19 mouse cellular contexts compared by ENCODE assay signal in the genomic region with DNA sequence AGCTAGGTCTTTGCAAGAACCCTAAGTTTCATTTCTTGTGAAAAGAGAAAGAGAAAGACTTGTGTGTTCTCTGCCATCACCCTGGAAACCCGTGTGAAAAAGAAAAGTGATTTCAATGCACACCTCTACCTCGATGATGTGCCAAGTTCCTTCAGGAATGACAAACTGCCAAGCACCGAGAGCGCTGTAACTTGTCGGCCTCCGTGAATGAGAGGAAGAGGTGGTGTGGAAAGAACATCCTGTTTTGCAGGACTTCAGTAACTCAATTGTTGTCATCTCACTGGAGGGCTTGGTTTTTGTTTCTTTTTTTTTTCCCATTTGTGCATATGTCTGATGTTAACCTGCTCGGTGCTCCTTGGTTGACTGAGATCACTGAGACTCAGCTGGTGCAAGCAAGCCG.
DNase-seq lines count a peak whose midpoint lies in the region; ATAC-seq and TF ChIP-seq lines count a peak whose summit lies in the region.
"Had no signal": no experiment of that assay in that cellular context is flagged by ENCODE, and none has a peak within 500 bp of the region (broad histone marks: within the 10 kb centered on the region; RNA-seq: fewer than 3 reads in every experiment).

No protein-coding gene starts in this region.

- H3K4me2 ChIP-seq in kidney, embryonic 15.5 days: no peak overlapping the region
- no peak overlapping the region for H3K4me2 ChIP-seq in kidney, postnatal 0 days (ENCODE audit: low read length)
- no peak overlapping the region for H3K4me2 ChIP-seq in liver, postnatal 0 days (ENCODE audit: low read depth, low read length)
- H3K4me2 ChIP-seq: embryonic facial prominence, embryonic 12.5 days; limb, embryonic 15.5 days; liver, embryonic 15.5 days had no signal

- H3K36me3 ChIP-seq in kidney, embryonic 15.5 days: no peaks in the 10 kb centered on the region
- no peaks in the 10 kb centered on the region for H3K36me3 ChIP-seq in kidney, postnatal 0 days (ENCODE audit: insufficient read depth, low read length)
- H3K36me3 ChIP-seq in liver, postnatal 0 days (replicated peaks; ENCODE audit: insufficient read depth, low read length): no peaks in the 10 kb centered on the region
- H3K36me3 ChIP-seq: embryonic facial prominence, embryonic 12.5 days; limb, embryonic 15.5 days; liver, embryonic 15.5 days had no signal

- ATAC-seq in kidney, embryonic 15.5 days (replicated peaks; ENCODE audit: low FRiP score): no peak
- no peak for ATAC-seq in kidney, postnatal 0 days (replicated peaks; ENCODE audit: low FRiP score, low read depth)
- peak; percentile 44 for ATAC-seq in megakaryocyte progenitor cell, adult 5-6 weeks (replicated peaks; ENCODE audit: poor library complexity)
- ATAC-seq in liver, postnatal 0 days: no peak
- ATAC-seq: forebrain, embryonic 16.5 days; hindbrain, embryonic 16.5 days; intestine, embryonic 16.5 days; midbrain, embryonic 16.5 days had no signal

- no peak overlapping the region for H3K9ac ChIP-seq in kidney, embryonic 15.5 days
- no peak overlapping the region for H3K9ac ChIP-seq in kidney, postnatal 0 days (ENCODE audit: low read depth, low read length)
- H3K9ac ChIP-seq in liver, postnatal 0 days (replicated peaks): no peak overlapping the region
- H3K9ac ChIP-seq: embryonic facial prominence, embryonic 12.5 days; limb, embryonic 15.5 days; liver, embryonic 15.5 days had no signal

- no peak for TF ChIP-seq CTCF in gastrocnemius, adult 2 months (IDR thresholded peaks at IDR 0.05)
- no peak for TF ChIP-seq CTCF in kidney, postnatal 0 days (IDR thresholded peaks at IDR 0.05; ENCODE audit: low read depth)
- no peak for TF ChIP-seq CTCF in liver, postnatal 0 days (IDR thresholded peaks at IDR 0.05; ENCODE audit: low read depth)

- WGBS in kidney, embryonic 15.5 days: 82% methylated on average over 8 of the region's 8 CpGs
- 69% methylated on average over 8 of the region's 8 CpGs for WGBS in kidney, postnatal 0 days
- 41% methylated on average over 8 of the region's 8 CpGs for WGBS in liver, postnatal 0 days (ENCODE audit: insufficient replicate concordance)

- no peak for TF ChIP-seq EP300 in liver, postnatal 0 days (IDR thresholded peaks at IDR 0.05; ENCODE audit: low read depth)

- H3K9me3 ChIP-seq in kidney, embryonic 15.5 days (replicated peaks): no peaks in the 10 kb centered on the region
- H3K9me3 ChIP-seq in kidney, postnatal 0 days (replicated peaks; ENCODE audit: low read length): no peaks in the 10 kb centered on the region
- no peaks in the 10 kb centered on the region for H3K9me3 ChIP-seq in liver, postnatal 0 days (ENCODE audit: low read length)
- H3K9me3 ChIP-seq: embryonic facial prominence, embryonic 12.5 days; limb, embryonic 15.5 days; liver, embryonic 15.5 days had no signal

- H3K4me3 ChIP-seq in gastrocnemius, adult 2 months: peak overlapping the region; percentile 8; the same call in 1 of the 2 replicates
- H3K4me3 ChIP-seq in kidney, embryonic 15.5 days (replicated peaks): no peak overlapping the region
- no peak overlapping the region for H3K4me3 ChIP-seq in kidney, postnatal 0 days (replicated peaks; ENCODE audit: low read depth, low read length)
- no peak overlapping the region for H3K4me3 ChIP-seq in liver, postnatal 0 days (ENCODE audit: low read depth, low read length)
- H3K4me3 ChIP-seq: embryonic facial prominence, embryonic 12.5 days; limb, embryonic 15.5 days; liver, embryonic 15.5 days had no signal

- no peak for DNase-seq in gastrocnemius, adult 2 months
- DNase-seq in gastrocnemius, postnatal 14 days: no peak
- DNase-seq in kidney, adult 11 months: peak; percentile 63
- peak; percentile 55 for DNase-seq in kidney, postnatal 0 days (ENCODE audit: low spot score)
- no peak for DNase-seq in frontal cortex, adult 2 months (ENCODE audit: extremely low spot score in 1 of 2, low spot score in 1 of 2)
- DNase-seq in liver, postnatal 0 days: no peak
- DNase-seq: cerebellum, adult 11 months; cerebellum, postnatal 10 days; lung, postnatal 10 days; right cerebral cortex, postnatal 4 days had no signal

- no peaks in the 10 kb centered on the region for H3K27me3 ChIP-seq in kidney, embryonic 15.5 days
- H3K27me3 ChIP-seq in kidney, postnatal 0 days (ENCODE audit: insufficient read depth, low read length): no peaks in the 10 kb centered on the region
- H3K27me3 ChIP-seq in liver, postnatal 0 days (ENCODE audit: insufficient read depth, low read length): no peaks in the 10 kb centered on the region
- H3K27me3 ChIP-seq: embryonic facial prominence, embryonic 12.5 days; limb, embryonic 15.5 days; liver, embryonic 15.5 days had no signal

- intact Hi-C loops in gastrocnemius, adult 2 months (cut with DNase I): no loop called here
- intact Hi-C loops in gastrocnemius, postnatal 14 days (cut with DNase I; ENCODE audit: low total_unique reads): no loop called here

- H3K4me1 ChIP-seq in kidney, embryonic 15.5 days: peaks cover 29% of the 10 kb centered on the region
- peaks cover 19% of the 10 kb centered on the region for H3K4me1 ChIP-seq in kidney, postnatal 0 days (replicated peaks; ENCODE audit: insufficient read depth, low read length)
- peaks cover 10% of the 10 kb centered on the region for H3K4me1 ChIP-seq in liver, postnatal 0 days (ENCODE audit: insufficient read depth)
- H3K4me1 ChIP-seq: liver, embryonic 15.5 days had no signal

- peak overlapping the region; percentile 39 for H3K27ac ChIP-seq in gastrocnemius, adult 2 months
- no peak overlapping the region for H3K27ac ChIP-seq in kidney, embryonic 15.5 days
- H3K27ac ChIP-seq in kidney, postnatal 0 days: no peak overlapping the region
- H3K27ac ChIP-seq in liver, postnatal 0 days (ENCODE audit: low read depth): no peak overlapping the region
- H3K27ac ChIP-seq: embryonic facial prominence, embryonic 12.5 days; limb, embryonic 15.5 days; liver, embryonic 15.5 days had no signal

Comparison
In these comparisons a context has a peak if more than half of its experiments do, and no peak if none do; other contexts are left out.
1. DNase-seq: peak in kidney, adult 11 months (single experiment) and kidney, postnatal 0 days (single experiment); none in gastrocnemius, adult 2 months (single experiment), gastrocnemius, postnatal 14 days (single experiment), frontal cortex, adult 2 months (0 of 2) and liver, postnatal 0 days (single experiment).